In genomic region chr10:42633361-42634121, GRCm38 (mm10) we compare ENCODE assay signal across 10 mouse cellular contexts. TPM values are rescaled to one million over a fixed set of nuclear protein-coding genes. Genes with fewer than 3 reads are reported as not detected.
DNase-seq lines count a peak whose midpoint lies in the region; ATAC-seq lines count a peak whose summit lies in the region.
"Had no signal": no experiment of that assay in that cellular context is flagged by ENCODE, and none has a peak within 500 bp of the region (broad histone marks: within the 10 kb centered on the region; RNA-seq: fewer than 3 reads in every experiment).

No protein-coding gene starts in this region.

- peaks cover 97% of the 10 kb centered on the region for H3K27me3 ChIP-seq in heart, embryonic 10.5 days (ENCODE audit: insufficient read depth, poor library complexity, severe bottlenecking)
- H3K27me3 ChIP-seq in hindbrain, embryonic 13.5 days = peaks cover 97% of the 10 kb centered on the region
- peaks cover 100% of the 10 kb centered on the region for H3K27me3 ChIP-seq in liver, embryonic 15.5 days
- no peaks in the 10 kb centered on the region; the same call in 1 of the 2 replicates for H3K27me3 ChIP-seq in splenic B cell, adult 2 months (ENCODE audit: control insufficient read depth, insufficient read depth, low read length, poor library complexity, severe bottlenecking)

- peaks cover 34% of the 10 kb centered on the region for H3K4me1 ChIP-seq in heart, embryonic 10.5 days
- H3K4me1 ChIP-seq in hindbrain, embryonic 13.5 days (replicated peaks) = peaks cover 42% of the 10 kb centered on the region
- H3K4me1 ChIP-seq in liver, embryonic 15.5 days (replicated peaks) = peaks cover 42% of the 10 kb centered on the region

- H3K9ac ChIP-seq in hindbrain, embryonic 13.5 days = no peak overlapping the region
- H3K9ac ChIP-seq in liver, embryonic 15.5 days = no peak overlapping the region

- ATAC-seq in common myeloid progenitor, adult 5-6 weeks (replicated peaks; ENCODE audit: low read depth, poor library complexity, severe bottlenecking) = peak; percentile 38
- no peak for ATAC-seq in hindbrain, embryonic 13.5 days (ENCODE audit: low FRiP score)
- ATAC-seq in liver, embryonic 15.5 days (ENCODE audit: insufficient read depth) = no peak

- no peak overlapping the region for H3K27ac ChIP-seq in heart, embryonic 10.5 days
- H3K27ac ChIP-seq in hindbrain, embryonic 13.5 days = no peak overlapping the region
- no peak overlapping the region for H3K27ac ChIP-seq in liver, embryonic 15.5 days (replicated peaks)

- no peaks in the 10 kb centered on the region for H3K36me3 ChIP-seq in heart, embryonic 10.5 days
- no peaks in the 10 kb centered on the region for H3K36me3 ChIP-seq in hindbrain, embryonic 13.5 days
- no peaks in the 10 kb centered on the region for H3K36me3 ChIP-seq in liver, embryonic 15.5 days (replicated peaks)
- no peaks in the 10 kb centered on the region for H3K36me3 ChIP-seq in splenic B cell, adult 2 months (ENCODE audit: control insufficient read depth, insufficient read depth, low read length, poor library complexity, severe bottlenecking)

- DNase-seq in heart, embryonic 10.5 days (ENCODE audit: low spot score) = no peak
- DNase-seq in heart, adult 8-10 months (ENCODE audit: low spot score) = no peak
- peak; percentile 56 for DNase-seq in splenic B cell, adult 2 months (ENCODE audit: low read depth, low spot score)
- DNase-seq in layer of hippocampus, adult 9-10 months (ENCODE audit: low spot score) = no peak
- no peak for DNase-seq in testis, postnatal 14 days (ENCODE audit: low spot score)

- H3K4me2 ChIP-seq in hindbrain, embryonic 13.5 days = peak overlapping the region; percentile 40
- H3K4me2 ChIP-seq in liver, embryonic 15.5 days = peak overlapping the region; percentile 71

- peak overlapping the region; percentile 53 for H3K4me3 ChIP-seq in heart, embryonic 10.5 days
- peak overlapping the region; percentile 6; the same call in 1 of the 2 replicates for H3K4me3 ChIP-seq in hindbrain, embryonic 13.5 days
- H3K4me3 ChIP-seq in liver, embryonic 15.5 days (replicated peaks) = peak overlapping the region; percentile 52

- WGBS in heart, embryonic 10.5 days = 5% methylated on average over 23 of the region's 23 CpGs
- WGBS in hindbrain, embryonic 13.5 days = 1% methylated on average over 23 of the region's 23 CpGs
- WGBS in liver, embryonic 15.5 days (ENCODE audit: insufficient replicate concordance) = 6% methylated on average over 23 of the region's 23 CpGs

- no peaks in the 10 kb centered on the region for H3K9me3 ChIP-seq in heart, embryonic 10.5 days
- no peaks in the 10 kb centered on the region for H3K9me3 ChIP-seq in hindbrain, embryonic 13.5 days
- no peaks in the 10 kb centered on the region for H3K9me3 ChIP-seq in liver, embryonic 15.5 days (replicated peaks)

RNA-seq across cellular contexts. Expression of gene Ostm1, which starts 49.9 kb away (rescaled TPM):
- polyA plus RNA-seq in heart, embryonic 10.5 days (2016; fragmentation: Nextera tagmentation; extraction: Ambion mirVana) = 21.1 and 31.6 TPM in 2 replicates
- 10 to 100 TPM; 20.3 to 23.7 (median 21.8) TPM for total RNA-seq in heart, adult 8-10 months (2022)
- total RNA-seq in common myeloid progenitor, adult 5-6 weeks (2017) = 31.4 and 32.5 TPM in 2 replicates
- 32.0 and 32.2 TPM in 2 replicates for polyA plus RNA-seq in hindbrain, embryonic 13.5 days (2015; fragmentation: Nextera tagmentation; extraction: Ambion mirVana)
- polyA plus RNA-seq in liver, embryonic 15.5 days (2015; fragmentation: Nextera tagmentation; extraction: Ambion mirVana) = 12.0 and 12.2 TPM in 2 replicates

RNA-seq across cellular contexts. Expression of gene Nr2e1, which starts 50.1 kb away (rescaled TPM):
- polyA plus RNA-seq in heart, embryonic 10.5 days (2016; fragmentation: Nextera tagmentation; extraction: Ambion mirVana) = not detected in 2 replicates
- total RNA-seq in heart, adult 8-10 months (2022) = not detected
- not detected in 2 replicates for total RNA-seq in common myeloid progenitor, adult 5-6 weeks (2017)
- polyA plus RNA-seq in hindbrain, embryonic 13.5 days (2015; fragmentation: Nextera tagmentation; extraction: Ambion mirVana) = 0.39 and 0.49 TPM in 2 replicates
- polyA plus RNA-seq in liver, embryonic 15.5 days (2015; fragmentation: Nextera tagmentation; extraction: Ambion mirVana) = not detected in 2 replicates
- total RNA-seq: heart, postnatal 10 days; MEL had no signal
